Mouse (Mus musculus) forebrain, embryonic 14.5 days (tissue): ENCODE results near the gene Phf14. TPM values are rescaled to one million over a fixed set of nuclear protein-coding genes. Genes with fewer than 3 reads are reported as not detected.

Experiments
- ATAC-seq: fragments of 200-750 bp; cut with Nextera tagmentation; 2 replicates; pipeline ENCODE4 v1.8.0; 2017; ENCODE audit warnings: mild to moderate bottlenecking, moderate library complexity
- DNase-seq: peaks from one replicate; pipeline ENCODE4 v3.0.0-alpha.2; 2015; ENCODE audit warnings: low spot score
- H3K27ac ChIP-seq: fragments of 300-500 bp; sonication (generic); 2 replicates; pipeline ENCODE4 v1.5.1; 2014; ENCODE audit warnings: low read depth, mild to moderate bottlenecking, control low read depth, low read length, moderate library complexity
- H3K27me3 ChIP-seq: fragments of 300-500 bp; sonication (generic); replicated peaks from 2 replicates; pipeline ENCODE4 v1.6.1; 2014; ENCODE audit warnings: low read length, control low read depth, mixed read lengths; ENCODE audit not compliant: control insufficient read depth, insufficient read depth
- H3K36me3 ChIP-seq: fragments of 300-500 bp; sonication (generic); 2 replicates; pipeline ENCODE4 v1.6.1; 2014; ENCODE audit warnings: low read length, control low read depth; ENCODE audit not compliant: control insufficient read depth, insufficient read depth
- H3K4me1 ChIP-seq: fragments of 300-500 bp; sonication (generic); 2 replicates; pipeline ENCODE4 v1.6.1; 2014; ENCODE audit warnings: antibody characterized with exemption, low read length, control low read depth; ENCODE audit not compliant: control insufficient read depth, insufficient read depth
- H3K4me2 ChIP-seq: fragments of 300-500 bp; sonication (generic); 2 replicates; pipeline ENCODE4 v1.6.1; 2014; ENCODE audit warnings: mild to moderate bottlenecking, control low read depth, low read length
- H3K4me3 ChIP-seq: fragments of 300-500 bp; sonication (generic); 2 replicates; pipeline ENCODE4 v1.5.1; 2014; ENCODE audit warnings: low read depth, low read length, control low read depth
- H3K9ac ChIP-seq: fragments of 300-500 bp; sonication (generic); 2 replicates; pipeline ENCODE4 v1.6.1; 2014; ENCODE audit warnings: mild to moderate bottlenecking, low read length, control low read depth, moderate library complexity
- H3K9me3 ChIP-seq: fragments of 300-500 bp; sonication (generic); replicated peaks from 2 replicates; pipeline ENCODE4 v1.6.1; 2016; ENCODE audit warnings: low read length, control low read depth, mixed read lengths; ENCODE audit not compliant: control insufficient read depth
- WGBS: fragments of 180-500 bp; shearing (Covaris S2); extraction: QIAGEN DNeasy Blood & Tissue Kit; methylation state at CpG from one replicate; pipeline ENCODE4 v1.1.7; 2014; 5-methylcytosine and 5-hydroxymethylcytosine counted together
- polyA plus RNA-seq: library from polyadenylated mRNA; unstranded; fragments of >200 nt; fragmentation: Nextera tagmentation; extraction: Ambion mirVana; gene quantifications from 2 replicates; pipeline ENCODE4 v1.2.1, GENCODE M21; 2014

Gene Phf14
- polyA plus RNA-seq, 1 experiment from 2014 or later = 89.2 TPM

DNA sequence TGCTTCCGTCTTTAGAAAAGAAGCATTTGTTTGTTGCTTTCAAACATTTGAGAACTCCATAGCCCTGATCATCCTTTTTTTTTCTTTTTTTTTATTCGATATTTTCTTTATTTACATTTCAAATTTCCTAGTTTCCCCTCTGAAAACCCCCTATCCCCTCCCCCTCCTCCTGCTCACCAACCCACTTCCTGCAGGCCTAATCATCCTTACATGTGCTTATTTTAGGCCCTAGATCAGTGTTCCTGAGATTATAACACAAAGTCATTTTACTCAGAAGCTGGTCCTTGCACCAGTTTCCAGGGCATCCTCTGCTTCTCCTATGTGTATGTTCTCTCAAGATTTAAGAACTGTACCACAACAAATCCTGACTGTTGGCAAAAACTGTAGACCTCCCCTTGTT is 161.7 kb downstream of the Phf14 start:
- DNase-seq (no peak), ATAC-seq (no peak)
- H3K9ac ChIP-seq = no peak overlapping the region
- H3K9me3 ChIP-seq = no peaks in the 10 kb centered on the region
- no peak overlapping the region for H3K4me3 ChIP-seq
- H3K4me1 ChIP-seq = no peaks in the 10 kb centered on the region
- H3K27ac ChIP-seq = no peak overlapping the region
- WGBS = 85% methylated on average over 2 of the region's 2 CpGs
- H3K36me3 ChIP-seq = 0 out of 2 replicates have a peak, but pooled peaks cover 8% of the 10 kb centered on the region
- no peak overlapping the region for H3K4me2 ChIP-seq
- H3K27me3 ChIP-seq = no peaks in the 10 kb centered on the region

GRCm38 (mm10) chr6:12074599-12074998 is 167.0 kb downstream of the Phf14 start:
- H3K27ac ChIP-seq = no peak overlapping the region
- H3K9me3 ChIP-seq = no peaks in the 10 kb centered on the region
- 22% methylated on average over 5 of the region's 5 CpGs for WGBS
- ATAC-seq (no peak), DNase-seq (peak; percentile 48)
- no peak overlapping the region for H3K4me2 ChIP-seq
- H3K27me3 ChIP-seq = no peaks in the 10 kb centered on the region
- no peaks in the 10 kb centered on the region for H3K4me1 ChIP-seq
- 0 out of 2 replicates have a peak, but pooled peaks cover 7% of the 10 kb centered on the region for H3K36me3 ChIP-seq
- no peak overlapping the region for H3K9ac ChIP-seq
- H3K4me3 ChIP-seq = no peak overlapping the region

GRCm38 (mm10) chr6:12077338-12077737 is 169.7 kb downstream of the Phf14 start:
- 62% methylated on average over 7 of the region's 7 CpGs for WGBS
- Histone ChIP-seq H3K9ac (no peak overlapping the region), H3K27me3 (no peaks in the 10 kb centered on the region), H3K27ac (no peak overlapping the region), H3K4me1 (no peaks in the 10 kb centered on the region), H3K4me2 (no peak overlapping the region), H3K4me3 (no peak overlapping the region), H3K9me3 (no peaks in the 10 kb centered on the region), H3K36me3 (peaks cover 15% of the 10 kb centered on the region; the same call in 1 of the 2 replicates)
- ATAC-seq (peak; percentile 73; the same call in 1 of the 2 replicates), DNase-seq (peak; percentile 35)

DNA sequence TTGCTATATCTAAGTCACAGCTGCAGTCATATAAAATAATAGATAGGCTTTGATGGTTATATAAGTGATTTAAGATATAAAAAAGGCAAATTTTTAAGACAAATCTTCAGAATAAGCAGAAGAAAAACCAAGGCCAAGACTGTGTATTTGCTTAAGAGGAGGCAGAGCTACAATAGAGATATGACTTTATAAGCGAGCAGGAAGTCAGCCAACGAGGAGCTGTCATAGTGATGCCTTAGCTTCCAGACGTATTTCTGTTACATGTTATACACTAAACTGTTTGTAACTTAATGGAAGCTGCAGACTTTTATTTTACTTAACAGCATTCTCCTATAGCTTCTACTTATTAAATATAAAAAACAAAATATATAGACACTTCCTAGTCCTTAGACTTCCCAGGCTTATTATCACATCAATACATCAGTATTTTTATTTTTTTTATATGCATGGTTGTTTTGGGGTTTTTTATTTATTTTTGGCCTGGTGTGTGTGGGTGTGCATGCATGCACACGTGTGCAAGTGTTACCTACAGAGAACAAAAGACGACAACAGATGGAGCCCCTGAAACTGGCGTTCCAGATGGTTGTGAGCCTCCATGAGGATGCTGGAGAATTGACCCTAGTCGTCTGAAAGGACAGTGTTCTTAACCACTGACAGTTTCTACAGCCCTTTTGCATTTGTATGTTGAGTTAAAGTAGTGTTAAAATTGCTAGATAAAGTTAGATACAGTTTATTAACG is 170.4 kb downstream of the Phf14 start:
- H3K4me3 ChIP-seq = no peak overlapping the region
- no peaks in the 10 kb centered on the region for H3K27me3 ChIP-seq
- peak; percentile 47 for DNase-seq
- no peaks in the 10 kb centered on the region for H3K4me1 ChIP-seq
- no peak overlapping the region for H3K9ac ChIP-seq
- peaks cover 18% of the 10 kb centered on the region; the same call in 1 of the 2 replicates for H3K36me3 ChIP-seq
- H3K4me2 ChIP-seq = no peak overlapping the region
- H3K27ac ChIP-seq = no peak overlapping the region
- WGBS = 65% methylated on average over 8 of the region's 8 CpGs
- ATAC-seq = peak; percentile 79; the same call in 1 of the 2 replicates
- no peaks in the 10 kb centered on the region for H3K9me3 ChIP-seq

- ATAC-seq = no peak
- Histone ChIP-seq H3K9ac (no peak overlapping the region), H3K36me3 (peaks cover 15% of the 10 kb centered on the region; the same call in 1 of the 2 replicates), H3K27me3 (no peaks in the 10 kb centered on the region), H3K27ac (no peak overlapping the region), H3K4me3 (no peak overlapping the region), H3K4me1 (no peaks in the 10 kb centered on the region), H3K9me3 (no peaks in the 10 kb centered on the region), H3K4me2 (no peak overlapping the region)
- 89% methylated on average over 4 of the region's 4 CpGs for whole genome bisulfite sequencing
- DNase-seq = no peak
Measured at GRCm38 (mm10) chr6:12079260-12079659, 171.7 kb downstream of the Phf14 start.

GRCm38 (mm10) chr6:12080423-12080822 is 172.8 kb downstream of the Phf14 start:
- DNase-seq = no peak

GRCm38 (mm10) chr6:12081722-12082121 is 174.1 kb downstream of the Phf14 start:
- no peak overlapping the region for H3K9ac ChIP-seq
- no peaks in the 10 kb centered on the region for H3K9me3 ChIP-seq
- peaks cover 13% of the 10 kb centered on the region; the same call in 1 of the 2 replicates for H3K36me3 ChIP-seq
- WGBS = 95% methylated on average over 2 of the region's 2 CpGs
- DNase-seq (no peak), ATAC-seq (no peak)
- no peak overlapping the region for H3K4me2 ChIP-seq
- H3K27me3 ChIP-seq = no peaks in the 10 kb centered on the region
- no peak overlapping the region for H3K27ac ChIP-seq
- H3K4me3 ChIP-seq = no peak overlapping the region
- no peaks in the 10 kb centered on the region for H3K4me1 ChIP-seq

More at GRCm38 (mm10) chr6:12080423-12080822, 172.8 kb downstream of the Phf14 start:
- Histone ChIP-seq H3K27ac (no peak overlapping the region), H3K4me3 (no peak overlapping the region), H3K4me1 (no peaks in the 10 kb centered on the region), H3K9me3 (no peaks in the 10 kb centered on the region), H3K4me2 (no peak overlapping the region), H3K36me3 (peaks cover 15% of the 10 kb centered on the region; the same call in 1 of the 2 replicates), H3K9ac (no peak overlapping the region), H3K27me3 (no peaks in the 10 kb centered on the region)
- ATAC-seq = no peak
- WGBS = 86% methylated on average over 5 of the region's 5 CpGs

GRCm38 (mm10) chr6:12082125-12082524 is 174.5 kb downstream of the Phf14 start:
- no peak overlapping the region for H3K4me2 ChIP-seq
- no peaks in the 10 kb centered on the region for H3K4me1 ChIP-seq
- no peak for DNase-seq
- H3K27me3 ChIP-seq = no peaks in the 10 kb centered on the region
- H3K9me3 ChIP-seq = no peaks in the 10 kb centered on the region
- H3K9ac ChIP-seq = no peak overlapping the region
- H3K27ac ChIP-seq = no peak overlapping the region
- H3K36me3 ChIP-seq = peaks cover 13% of the 10 kb centered on the region; the same call in 1 of the 2 replicates
- ATAC-seq = no peak
- H3K4me3 ChIP-seq = no peak overlapping the region
- WGBS = 85% methylated on average over 2 of the region's 2 CpGs

DNA sequence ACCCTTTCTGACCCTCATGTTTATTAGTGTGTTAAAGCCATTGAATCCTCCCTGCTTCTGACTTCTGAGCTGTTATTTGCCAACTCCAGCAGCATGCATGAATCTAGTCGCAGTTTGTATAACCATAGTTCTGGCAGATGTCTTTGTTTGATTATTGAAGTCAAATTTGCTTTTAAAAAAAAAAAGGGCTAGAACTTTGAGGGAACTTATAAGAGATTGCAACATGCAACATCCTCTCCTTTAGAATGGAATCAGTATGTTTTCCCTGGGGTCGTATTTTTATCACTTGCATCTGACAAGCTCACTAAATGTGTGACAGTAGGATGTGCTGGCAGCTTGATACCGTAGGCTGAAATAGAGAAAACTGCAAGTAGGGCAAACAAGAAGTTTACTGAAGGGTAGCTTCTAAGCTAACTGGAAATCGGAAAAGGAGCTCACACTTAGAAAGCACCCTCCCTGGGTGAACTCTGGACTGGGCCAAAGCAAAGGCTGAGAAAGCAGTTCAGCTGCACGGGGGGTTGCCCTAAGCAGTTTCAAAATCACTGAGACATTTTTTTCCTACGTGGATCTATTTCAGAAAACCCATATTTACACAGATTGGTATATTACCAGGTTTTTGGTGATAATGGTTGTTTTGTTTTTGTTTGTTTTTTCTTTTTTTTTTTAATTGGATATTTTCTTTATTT is 175.1 kb downstream of the Phf14 start:
- Histone ChIP-seq H3K4me2 (no peak overlapping the region), H3K27ac (no peak overlapping the region), H3K27me3 (no peaks in the 10 kb centered on the region), H3K4me3 (no peak overlapping the region), H3K9ac (no peak overlapping the region), H3K36me3 (peaks cover 13% of the 10 kb centered on the region; the same call in 1 of the 2 replicates), H3K4me1 (no peaks in the 10 kb centered on the region), H3K9me3 (no peaks in the 10 kb centered on the region)
- ATAC-seq (no peak), DNase-seq (no peak)
- WGBS = 84% methylated on average over 6 of the region's 6 CpGs
